Mouse (Mus musculus) kidney, embryonic 15.5 days (tissue): ENCODE results near the gene Meis1. TPM values are rescaled to one million over a fixed set of nuclear protein-coding genes. Genes with fewer than 3 reads are reported as not detected.

Source experiments
- ATAC-seq: fragments of 200-750 bp; cut with Nextera tagmentation; replicated peaks from 2 replicates; pipeline ENCODE4 v1.8.0; 2017; ENCODE audit warnings: moderate TSS enrichment; ENCODE audit not compliant: low FRiP score
- H3K27ac ChIP-seq: fragments of 300-500 bp; sonication (generic); 2 replicates; pipeline ENCODE4 v1.5.1; 2015; ENCODE audit warnings: mild to moderate bottlenecking, inconsistent platforms
- H3K27me3 ChIP-seq: fragments of 300-500 bp; sonication (generic); 2 replicates; pipeline ENCODE4 v1.6.1; 2015; ENCODE audit warnings: inconsistent platforms
- H3K36me3 ChIP-seq: fragments of 300-500 bp; sonication (generic); 2 replicates; pipeline ENCODE4 v1.6.1; 2015; ENCODE audit warnings: inconsistent platforms
- H3K4me1 ChIP-seq: fragments of 300-500 bp; sonication (generic); 2 replicates; pipeline ENCODE4 v1.6.1; 2015; ENCODE audit warnings: inconsistent platforms
- H3K4me2 ChIP-seq: fragments of 300-500 bp; sonication (generic); 2 replicates; pipeline ENCODE4 v1.6.1; 2015; ENCODE audit warnings: moderate library complexity, mild to moderate bottlenecking, inconsistent platforms
- H3K4me3 ChIP-seq: fragments of 300-500 bp; sonication (generic); replicated peaks from 2 replicates; pipeline ENCODE4 v1.5.1; 2015; ENCODE audit warnings: mild to moderate bottlenecking, inconsistent platforms
- H3K9ac ChIP-seq: fragments of 300-500 bp; sonication (generic); 2 replicates; pipeline ENCODE4 v1.6.1; 2015; ENCODE audit warnings: mild to moderate bottlenecking, inconsistent platforms
- H3K9me3 ChIP-seq: fragments of 300-500 bp; sonication (generic); replicated peaks from 2 replicates; pipeline ENCODE4 v1.6.1; 2016; ENCODE audit warnings: inconsistent platforms
- WGBS: fragments of 180-500 bp; shearing (Covaris S2); methylation state at CpG from one replicate; pipeline ENCODE4 v1.1.7; 2015; ENCODE audit warnings: mixed read lengths; 5-methylcytosine and 5-hydroxymethylcytosine counted together
- polyA plus RNA-seq: library from polyadenylated mRNA; unstranded; fragments of >200 nt; fragmentation: Nextera tagmentation; extraction: Ambion mirVana; gene quantifications from 2 replicates; pipeline ENCODE4 v1.2.1, GENCODE M21; 2015

The Meis1 gene
- polyA plus RNA-seq, 1 experiment from 2014 or later: 130 TPM

DNA sequence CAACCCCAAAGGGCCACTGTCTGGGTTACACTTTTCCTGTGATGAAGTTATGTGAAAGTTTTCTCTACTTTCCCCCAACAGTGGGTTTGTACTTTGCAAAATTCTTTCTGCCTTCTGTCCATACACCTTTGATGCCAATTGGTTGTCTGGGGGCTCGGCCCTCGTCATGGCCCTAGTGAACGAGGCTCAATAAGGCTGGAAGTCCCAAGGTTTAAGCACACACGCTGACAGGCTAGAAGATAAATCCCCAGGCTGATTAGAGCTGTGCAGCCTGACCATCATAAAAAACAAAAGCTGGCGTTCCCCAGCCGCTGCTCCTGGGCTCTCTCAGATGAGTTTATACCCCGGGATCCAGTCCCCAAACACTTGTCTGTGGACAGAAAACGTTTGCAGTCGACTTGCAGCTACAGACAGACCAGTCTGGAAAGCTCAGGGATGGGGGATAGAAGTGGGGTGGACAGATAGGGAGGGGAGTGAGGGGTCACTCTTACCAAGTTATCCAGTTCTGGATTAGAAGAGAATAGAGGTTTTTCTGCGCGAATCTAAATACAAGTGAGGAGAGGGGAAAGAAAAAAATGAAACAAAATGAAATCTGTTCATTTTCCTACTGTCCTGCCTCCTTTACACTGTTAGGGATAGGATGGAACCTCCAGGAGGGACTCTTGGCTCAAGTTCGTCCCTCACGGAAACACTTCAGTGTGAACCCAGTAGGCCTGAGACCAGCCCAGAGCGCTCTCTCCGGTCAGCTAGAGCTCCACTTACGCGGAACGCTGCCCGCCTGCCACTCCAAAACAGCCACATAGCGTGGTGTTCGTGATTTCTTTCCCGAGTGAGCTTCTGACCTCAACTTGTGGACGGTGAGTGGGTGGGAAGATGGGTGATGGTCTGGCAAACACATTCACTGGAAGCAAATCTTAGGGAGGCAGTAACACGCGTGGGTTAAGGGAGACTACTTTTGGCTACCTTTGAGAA, 5.4 kb downstream of the Meis1 start:
- Histone ChIP-seq H3K27ac (peak overlapping the region; percentile 89), H3K4me3 (peak overlapping the region; percentile 59), H3K9me3 (no peaks in the 10 kb centered on the region), H3K9ac (peak overlapping the region; percentile 73), H3K4me1 (peaks cover 44% of the 10 kb centered on the region), H3K36me3 (no peaks in the 10 kb centered on the region), H3K27me3 (peaks cover 24% of the 10 kb centered on the region; the same call in 1 of the 2 replicates), H3K4me2 (peak overlapping the region; percentile 76)
- no peak for ATAC-seq
- WGBS: 10% methylated on average over 25 of the region's 25 CpGs

GRCm38 (mm10) chr11:19012463-19013115, 6.2 kb downstream of the Meis1 start:
- Histone ChIP-seq H3K36me3 (peaks cover under 1% of the 10 kb centered on the region; the same call in 1 of the 2 replicates), H3K27ac (peak overlapping the region; percentile 89), H3K4me2 (peak overlapping the region; percentile 76), H3K9me3 (no peaks in the 10 kb centered on the region), H3K27me3 (peaks cover 30% of the 10 kb centered on the region; the same call in 1 of the 2 replicates), H3K4me1 (peaks cover 51% of the 10 kb centered on the region), H3K9ac (peak overlapping the region; percentile 73; the same call in 1 of the 2 replicates), H3K4me3 (peak overlapping the region; percentile 59)
- peak; percentile 16; the same call in 1 of the 2 replicates for ATAC-seq
- 17% methylated on average over 2 of the region's 2 CpGs for WGBS

- peak; percentile 41; the same call in 1 of the 2 replicates for ATAC-seq
Measured at GRCm38 (mm10) chr11:19012001-19012400, 6.8 kb downstream of the Meis1 start.

GRCm38 (mm10) chr11:19011108-19011805, 7.5 kb downstream of the Meis1 start:
- WGBS: 31% methylated on average over 9 of the region's 9 CpGs
- peaks cover 58% of the 10 kb centered on the region for H3K4me1 ChIP-seq
- H3K4me3 ChIP-seq: peak overlapping the region; percentile 59
- H3K36me3 ChIP-seq: peaks cover 5% of the 10 kb centered on the region; the same call in 1 of the 2 replicates
- H3K9me3 ChIP-seq: no peaks in the 10 kb centered on the region
- H3K27ac ChIP-seq: peak overlapping the region; percentile 89
- 0 out of 2 replicates have a peak overlapping the region, but pooled peaks have one; percentile 26 for H3K9ac ChIP-seq
- H3K4me2 ChIP-seq: peak overlapping the region; percentile 76
- peaks cover 38% of the 10 kb centered on the region; the same call in 1 of the 2 replicates for H3K27me3 ChIP-seq
- ATAC-seq: no peak

More at GRCm38 (mm10) chr11:19012001-19012400, 6.8 kb downstream of the Meis1 start:
- Histone ChIP-seq H3K27me3 (peaks cover 36% of the 10 kb centered on the region; the same call in 1 of the 2 replicates), H3K4me1 (peaks cover 56% of the 10 kb centered on the region), H3K4me3 (peak overlapping the region; percentile 59), H3K27ac (peak overlapping the region; percentile 89), H3K36me3 (peaks cover 5% of the 10 kb centered on the region; the same call in 1 of the 2 replicates), H3K4me2 (peak overlapping the region; percentile 76), H3K9ac (no peak overlapping the region), H3K9me3 (no peaks in the 10 kb centered on the region)
- WGBS: 28% methylated on average over 2 of the region's 2 CpGs

DNA sequence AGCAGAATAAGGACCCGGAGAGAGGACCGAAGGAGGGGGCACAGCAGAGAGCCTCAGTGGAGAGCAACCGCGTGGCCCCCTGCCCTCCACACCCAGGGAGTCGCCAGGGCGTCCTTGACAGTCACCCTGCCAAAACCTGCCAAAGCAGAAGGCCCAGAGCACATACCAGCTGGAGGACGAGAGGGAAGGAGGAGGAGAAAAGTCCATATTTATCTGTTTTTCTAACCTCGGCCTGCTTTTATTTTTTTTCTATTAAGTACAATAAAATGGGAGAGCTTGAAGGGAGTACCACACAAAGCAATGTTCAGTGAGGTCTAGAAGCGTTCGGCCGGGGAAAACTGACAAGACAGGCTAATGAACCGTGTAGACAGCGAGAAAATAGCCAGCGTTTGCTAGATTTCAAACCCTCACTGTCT, 8.4 kb downstream of the Meis1 start:
- WGBS: 8% methylated on average over 14 of the region's 14 CpGs
- H3K4me3 ChIP-seq: peak overlapping the region; percentile 59
- peak overlapping the region; percentile 89 for H3K27ac ChIP-seq
- peak; percentile 57 for ATAC-seq
- peaks cover 59% of the 10 kb centered on the region for H3K4me1 ChIP-seq
- H3K9ac ChIP-seq: peak overlapping the region; percentile 44; the same call in 1 of the 2 replicates
- peaks cover 5% of the 10 kb centered on the region; the same call in 1 of the 2 replicates for H3K36me3 ChIP-seq
- no peaks in the 10 kb centered on the region for H3K9me3 ChIP-seq
- peak overlapping the region; percentile 76 for H3K4me2 ChIP-seq
- peaks cover 38% of the 10 kb centered on the region; the same call in 1 of the 2 replicates for H3K27me3 ChIP-seq

GRCm38 (mm10) chr11:19009536-19010395, 9.0 kb downstream of the Meis1 start:
- H3K36me3 ChIP-seq: peaks cover 5% of the 10 kb centered on the region; the same call in 1 of the 2 replicates

GRCm38 (mm10) chr11:19008610-19009384, 10.0 kb downstream of the Meis1 start:
- peaks cover 5% of the 10 kb centered on the region; the same call in 1 of the 2 replicates for H3K36me3 ChIP-seq
- H3K9ac ChIP-seq: peak overlapping the region; percentile 33
- H3K27ac ChIP-seq: peak overlapping the region; percentile 75
- H3K4me1 ChIP-seq: peaks cover 50% of the 10 kb centered on the region
- no peak for ATAC-seq
- H3K9me3 ChIP-seq: no peaks in the 10 kb centered on the region
- WGBS: 38% methylated on average over 13 of the region's 13 CpGs
- peaks cover 38% of the 10 kb centered on the region; the same call in 1 of the 2 replicates for H3K27me3 ChIP-seq
- peak overlapping the region; percentile 59 for H3K4me3 ChIP-seq
- peak overlapping the region; percentile 76 for H3K4me2 ChIP-seq

More at GRCm38 (mm10) chr11:19009536-19010395, 9.0 kb downstream of the Meis1 start:
- H3K4me2 ChIP-seq: peak overlapping the region; percentile 76
- no peaks in the 10 kb centered on the region for H3K9me3 ChIP-seq
- 27% methylated on average over 17 of the region's 17 CpGs for WGBS
- peak overlapping the region; percentile 89 for H3K27ac ChIP-seq
- no peak for ATAC-seq
- H3K9ac ChIP-seq: peak overlapping the region; percentile 44
- H3K4me1 ChIP-seq: peaks cover 58% of the 10 kb centered on the region
- peak overlapping the region; percentile 59 for H3K4me3 ChIP-seq
- H3K27me3 ChIP-seq: peaks cover 38% of the 10 kb centered on the region; the same call in 1 of the 2 replicates

- peaks cover 49% of the 10 kb centered on the region for H3K4me1 ChIP-seq
- peak overlapping the region; percentile 59 for H3K4me3 ChIP-seq
- peak overlapping the region; percentile 85 for H3K27ac ChIP-seq
- peaks cover 35% of the 10 kb centered on the region; the same call in 1 of the 2 replicates for H3K27me3 ChIP-seq
- no peak for ATAC-seq
- H3K9me3 ChIP-seq: no peaks in the 10 kb centered on the region
- 25% methylated on average over 45 of the region's 45 CpGs for WGBS
- H3K36me3 ChIP-seq: peaks cover 10% of the 10 kb centered on the region
- peak overlapping the region; percentile 76 for H3K4me2 ChIP-seq
- peak overlapping the region; percentile 44 for H3K9ac ChIP-seq
Measured at GRCm38 (mm10) chr11:19007541-19008424, 11.0 kb downstream of the Meis1 start.

- H3K4me2 ChIP-seq: peak overlapping the region; percentile 76
- H3K36me3 ChIP-seq: peaks cover 12% of the 10 kb centered on the region
- ATAC-seq: no peak
- peak overlapping the region; percentile 85 for H3K27ac ChIP-seq
- 47% methylated on average over 5 of the region's 5 CpGs for WGBS
- H3K27me3 ChIP-seq: peaks cover 30% of the 10 kb centered on the region; the same call in 1 of the 2 replicates
- peak overlapping the region; percentile 59; the same call in 1 of the 2 replicates for H3K4me3 ChIP-seq
- peak overlapping the region; percentile 44; the same call in 1 of the 2 replicates for H3K9ac ChIP-seq
- H3K9me3 ChIP-seq: no peaks in the 10 kb centered on the region
- H3K4me1 ChIP-seq: peaks cover 46% of the 10 kb centered on the region
Measured at GRCm38 (mm10) chr11:19007068-19007467, 11.7 kb downstream of the Meis1 start.
